Mouse (Mus musculus) heart, adult 2 months (tissue): ENCODE results near the gene Slc35b3. TPM values are rescaled to one million over a fixed set of nuclear protein-coding genes. Genes with fewer than 3 reads are reported as not detected.

Source experiments
- DNase-seq, 2 experiments: peaks; one replicate each; pipeline ENCODE4 v3.0.0; 2021
- H3K27ac ChIP-seq: fragments of 200-600 bp; 2 replicates; pipeline ENCODE4 v1.8.1; 2022
- H3K27me3 ChIP-seq: fragments of 200-500 bp; 2 replicates; pipeline ENCODE4 v1.6.1; 2012; ENCODE audit warnings: mild to moderate bottlenecking, low read length, inconsistent platforms, mixed read lengths; ENCODE audit not compliant: control insufficient read depth, insufficient read depth
- H3K36me3 ChIP-seq: fragments of 200-500 bp; 2 replicates; pipeline ENCODE4 v1.6.1; 2012; ENCODE audit warnings: low read length, inconsistent platforms; ENCODE audit not compliant: control insufficient read depth, insufficient read depth
- H3K4me1 ChIP-seq: fragments of 200-500 bp; 2 replicates; pipeline ENCODE4 v1.6.1; 2011; ENCODE audit warnings: low read length; ENCODE audit not compliant: control insufficient read depth, insufficient read depth
- H3K4me3 ChIP-seq: fragments of 200-600 bp; 2 replicates; pipeline ENCODE4 v1.8.1; 2022
- H3K79me2 ChIP-seq: fragments of 200-500 bp; replicated peaks from 2 replicates; pipeline ENCODE4 v1.6.1; 2012; ENCODE audit warnings: mild to moderate bottlenecking, inconsistent platforms, low read length, moderate library complexity, mixed read lengths; ENCODE audit not compliant: control insufficient read depth, insufficient read depth
- H3K9ac ChIP-seq: fragments of 200-500 bp; 2 replicates; pipeline ENCODE4 v1.6.1; 2012; ENCODE audit warnings: low read depth, mild to moderate bottlenecking, control low read depth, inconsistent platforms, low read length, mixed read lengths
- CTCF ChIP-seq: fragments of 200-600 bp; IDR thresholded peaks from 2 replicates; pipeline ENCODE4 v1.8.1; 2022; ENCODE audit warnings: antibody characterized with exemption, mild to moderate bottlenecking, moderate library complexity
- EP300 ChIP-seq: fragments of 200-500 bp; IDR thresholded peaks from 2 replicates; pipeline ENCODE4 v1.6.1; 2011; ENCODE audit warnings: low read depth, low read length, control low read depth; ENCODE audit not compliant: insufficient read depth
- POLR2A ChIP-seq: fragments of 200-500 bp; IDR thresholded peaks from 2 replicates; pipeline ENCODE4 v1.6.1; 2011; ENCODE audit warnings: mild to moderate bottlenecking, low read depth, low read length, control low read depth; ENCODE audit not compliant: insufficient read depth
- WGBS: fragments of 180-500 bp; shearing (Covaris S2); methylation state at CpG from one replicate; pipeline ENCODE4 v1.1.7; 2018; 5-methylcytosine and 5-hydroxymethylcytosine counted together
- intact Hi-C: fragments of 180-260 bp; cut with DNase I; formaldehyde crosslinking; loops from one replicate; pipeline ENCODE4 v1.15.1; 2025
- polyA plus RNA-seq: library from polyadenylated mRNA; depleted of rRNA; stranded (reverse); fragments of >200 nt; gene quantifications from 2 replicates; pipeline ENCODE4 v1.2.3, GENCODE M21; 2012
- total RNA-seq, 2 experiments: library from RNA; stranded (reverse); gene quantifications; 2 replicates each; pipeline ENCODE4 v1.2.3; 2021

The Slc35b3 gene
- total and polyA plus RNA-seq, 3 experiments = 3.5 to 5.3 (median 4.8) TPM

GRCm38 (mm10) chr13:38914771-38915170, 45.9 kb downstream of the Slc35b3 start:
- H3K9ac ChIP-seq = no peak overlapping the region
- DNase-seq = no peak
- 86% methylated on average over 6 of the region's 6 CpGs for WGBS
- H3K79me2 ChIP-seq = no peaks in the 10 kb centered on the region
- intact Hi-C loops = no loop called here
- TF ChIP-seq CTCF = no peak
- TF ChIP-seq EP300 = no peak
- no peaks in the 10 kb centered on the region for H3K4me1 ChIP-seq
- H3K36me3 ChIP-seq = no peaks in the 10 kb centered on the region
- no peak overlapping the region for H3K27ac ChIP-seq
- no peaks in the 10 kb centered on the region for H3K27me3 ChIP-seq
- H3K4me3 ChIP-seq = no peak overlapping the region

DNA sequence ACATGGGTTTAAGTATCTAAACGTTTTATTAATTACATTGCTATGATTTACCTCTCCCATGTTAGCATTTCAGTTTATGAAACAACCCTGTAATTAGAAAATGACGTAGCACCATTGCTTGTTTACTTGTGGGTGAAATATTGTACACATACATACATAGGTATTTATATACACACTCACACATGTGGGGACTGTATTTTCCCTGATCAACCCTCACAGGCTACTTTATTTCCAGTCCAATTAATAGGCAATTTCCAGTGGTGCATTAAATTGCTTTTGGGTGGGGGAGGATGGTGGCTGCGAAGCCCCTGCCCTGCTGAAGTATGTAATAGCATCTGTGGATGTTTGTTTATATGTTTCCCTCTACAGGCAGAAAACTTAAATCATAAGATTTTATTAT, 68.3 kb downstream of the Slc35b3 start:
- 68% methylated on average over 3 of the region's 3 CpGs for WGBS
- H3K9ac ChIP-seq = no peak overlapping the region
- no peak overlapping the region for H3K27ac ChIP-seq
- H3K79me2 ChIP-seq = no peaks in the 10 kb centered on the region
- H3K4me3 ChIP-seq = no peak overlapping the region
- intact Hi-C loops = no loop called here
- no peaks in the 10 kb centered on the region for H3K27me3 ChIP-seq
- H3K36me3 ChIP-seq = no peaks in the 10 kb centered on the region
- no peak for DNase-seq
- TF ChIP-seq POLR2A (no peak), EP300 (no peak), CTCF (no peak)
- no peaks in the 10 kb centered on the region for H3K4me1 ChIP-seq
